Mouse (Mus musculus): Measurements from ENCODE around the gene H2-K1.
"Not testable (repeated sequence)": the region's sequence is repeated elsewhere in the genome, so short reads cannot be mapped to it uniquely, and the experiment has no call there.

Gene H2-K1

DNA sequence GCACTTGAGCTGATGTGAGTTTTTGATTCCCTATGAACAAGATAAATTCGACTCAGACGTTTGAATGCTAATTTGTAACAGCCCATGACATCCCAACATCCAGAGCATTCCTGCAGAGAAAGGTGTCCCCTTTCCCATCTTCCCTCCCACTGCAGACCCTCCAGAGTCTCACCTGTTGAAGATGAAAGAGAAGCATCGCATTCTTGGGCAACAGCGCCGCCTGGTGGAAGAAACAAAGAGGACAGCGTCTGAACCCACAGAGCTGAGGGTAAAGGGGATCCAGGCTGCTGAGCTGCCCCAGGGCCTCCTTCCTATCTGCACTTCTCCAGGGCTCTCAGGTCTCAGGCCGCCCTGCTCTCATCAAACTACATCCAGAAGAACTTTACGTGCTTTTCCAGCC lies 18.0 kb downstream of the H2-K1 start:
- DNase-seq (ENCODE audit: low spot score): not testable (repeated sequence)

- DNase-seq (ENCODE audit: low spot score): peak; percentile 78
These were observed 18.8 kb downstream of the H2-K1 start for GRCm38 (mm10) chr17:33981192-33981909.

DNA sequence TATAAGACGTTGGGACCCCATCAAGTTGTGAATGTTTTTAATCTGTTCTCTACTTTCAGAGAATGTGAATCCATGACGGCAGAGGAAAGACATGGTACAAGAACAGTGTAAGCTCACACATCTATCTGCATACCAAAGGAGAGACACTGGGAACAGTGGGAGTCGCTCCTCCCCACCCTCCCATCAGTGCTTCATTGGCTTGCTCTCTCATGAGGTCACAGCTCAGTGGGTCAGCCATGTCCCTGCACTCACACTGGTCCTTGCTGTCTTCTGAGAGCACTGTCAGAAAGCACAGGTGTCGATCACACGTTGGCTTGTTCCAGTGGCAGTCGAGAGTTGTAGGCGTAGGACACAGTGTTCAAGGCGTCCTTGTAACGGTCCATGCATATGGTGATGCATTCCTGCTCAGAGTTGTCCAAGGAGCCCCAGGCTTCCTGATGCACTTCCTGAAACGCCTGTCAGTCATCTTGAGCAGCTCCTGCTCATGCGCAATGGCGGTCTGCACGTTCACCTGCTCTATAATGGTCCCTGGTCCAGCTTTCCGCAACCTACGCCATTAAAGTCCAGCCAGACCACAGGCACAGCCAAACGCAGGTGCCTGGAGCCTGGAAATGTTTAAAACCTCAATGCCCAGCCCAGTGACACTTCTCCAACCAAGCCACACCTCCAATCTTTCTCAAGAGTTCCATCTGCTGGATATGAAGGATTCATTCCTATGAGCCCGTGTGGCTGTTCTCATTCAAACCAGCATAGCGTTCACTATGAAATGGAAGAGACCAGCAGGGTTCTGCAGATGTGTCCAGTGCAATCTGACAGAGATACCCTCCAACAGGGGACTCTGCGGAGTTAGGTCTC lies 19.7 kb downstream of the H2-K1 start:
- no peak for DNase-seq (ENCODE audit: low spot score)

DNA sequence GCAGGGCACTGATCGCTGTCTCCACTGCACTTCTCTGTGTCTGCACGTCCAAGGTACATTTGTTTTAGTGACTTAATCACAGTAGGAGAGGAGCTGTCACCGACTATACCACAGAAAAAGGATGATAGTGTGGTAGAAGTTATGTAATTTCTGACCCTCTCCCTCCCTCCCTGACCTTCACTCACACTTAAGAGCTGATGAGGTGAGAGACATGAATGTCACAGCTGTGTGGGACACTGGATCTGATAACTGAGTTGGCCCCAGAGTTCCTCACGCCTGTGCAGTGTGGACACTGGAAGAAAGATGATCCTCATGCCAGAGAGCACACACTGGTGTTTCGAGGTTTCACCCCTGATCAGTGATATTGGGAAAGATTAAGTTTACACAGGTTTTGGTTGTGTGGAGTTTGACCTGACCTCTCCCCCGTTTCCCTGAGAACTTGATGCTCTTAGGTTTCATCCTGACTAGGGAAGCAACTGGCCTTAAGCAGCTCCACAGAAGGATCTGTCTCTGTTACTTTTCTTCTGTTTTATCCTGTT lies 20.6 kb downstream of the H2-K1 start:
- DNase-seq (ENCODE audit: low spot score): no peak

GRCm38 (mm10) chr17:33978631-33979031 lies 21.5 kb downstream of the H2-K1 start:
- peak; percentile 49 for DNase-seq (ENCODE audit: low spot score)

- no peak for DNase-seq (ENCODE audit: low spot score)
These were observed 22.1 kb downstream of the H2-K1 start for GRCm38 (mm10) chr17:33977861-33978557.

GRCm38 (mm10) chr17:33973572-33973971 lies 26.6 kb downstream of the H2-K1 start:
- DNase-seq (ENCODE audit: low spot score): no peak

DNA sequence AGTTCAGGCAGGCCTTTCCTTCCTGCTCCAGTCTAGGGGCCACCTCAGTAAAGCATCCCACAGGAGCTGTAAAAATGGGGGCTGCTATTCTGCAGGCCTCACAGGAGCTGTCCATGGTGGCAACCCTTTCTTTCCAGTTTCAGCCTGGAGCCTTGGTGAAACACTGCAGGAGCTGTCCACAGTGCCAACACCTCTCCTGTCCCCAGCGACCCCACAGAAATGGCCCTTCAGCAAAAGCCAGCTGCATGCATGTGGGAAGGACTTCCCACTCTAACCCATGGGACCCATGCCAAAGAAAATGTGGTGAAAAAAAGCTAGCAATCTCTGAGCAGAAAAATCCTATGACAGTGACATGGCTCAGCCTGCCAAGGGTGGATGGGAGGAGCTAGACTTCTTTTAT lies 27.5 kb downstream of the H2-K1 start:
- no peak for DNase-seq (ENCODE audit: low spot score)

GRCm38 (mm10) chr17:33969394-33969793 lies 30.8 kb downstream of the H2-K1 start:
- DNase-seq (ENCODE audit: low spot score): no peak

- DNase-seq (ENCODE audit: low spot score): no peak
These were observed 31.2 kb downstream of the H2-K1 start for GRCm38 (mm10) chr17:33968927-33969326.

GRCm38 (mm10) chr17:33968489-33968888 lies 31.7 kb downstream of the H2-K1 start:
- DNase-seq (ENCODE audit: low spot score): peak; percentile 65

DNA sequence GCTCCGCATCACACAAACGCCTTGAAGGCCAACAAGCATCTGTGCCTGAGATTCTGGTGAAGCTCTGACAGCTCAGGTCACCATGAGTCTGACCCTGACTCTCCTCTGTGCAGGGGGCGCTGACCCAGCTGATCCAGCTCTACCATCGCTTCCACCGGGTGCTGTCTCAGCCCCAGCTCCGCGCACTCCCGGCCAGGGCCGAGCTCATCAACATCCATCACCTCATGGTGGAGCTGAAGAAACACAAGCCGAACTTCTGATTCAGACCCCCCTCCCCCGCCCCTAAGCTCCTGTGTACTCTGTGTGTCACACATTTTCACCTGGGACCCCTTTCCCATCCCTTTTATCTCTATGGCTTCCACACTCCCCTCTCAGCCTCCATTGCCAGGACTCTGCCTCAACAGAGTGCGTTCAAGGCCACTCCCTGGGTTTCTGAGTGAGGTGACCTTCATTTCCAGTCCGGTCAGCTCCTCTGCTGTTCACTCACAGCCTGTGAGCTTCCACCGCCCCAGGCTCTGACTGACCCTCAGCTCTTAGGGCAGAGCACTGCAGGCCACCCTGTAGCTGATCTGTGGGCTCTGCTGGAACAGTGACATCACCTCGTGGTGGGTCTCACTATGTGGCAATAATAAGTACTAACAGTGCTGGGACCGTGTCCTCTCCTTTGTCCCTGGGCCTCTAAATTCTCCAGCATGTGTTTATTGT lies 34.1 kb downstream of the H2-K1 start:
- no peak for DNase-seq (ENCODE audit: low spot score)

DNA sequence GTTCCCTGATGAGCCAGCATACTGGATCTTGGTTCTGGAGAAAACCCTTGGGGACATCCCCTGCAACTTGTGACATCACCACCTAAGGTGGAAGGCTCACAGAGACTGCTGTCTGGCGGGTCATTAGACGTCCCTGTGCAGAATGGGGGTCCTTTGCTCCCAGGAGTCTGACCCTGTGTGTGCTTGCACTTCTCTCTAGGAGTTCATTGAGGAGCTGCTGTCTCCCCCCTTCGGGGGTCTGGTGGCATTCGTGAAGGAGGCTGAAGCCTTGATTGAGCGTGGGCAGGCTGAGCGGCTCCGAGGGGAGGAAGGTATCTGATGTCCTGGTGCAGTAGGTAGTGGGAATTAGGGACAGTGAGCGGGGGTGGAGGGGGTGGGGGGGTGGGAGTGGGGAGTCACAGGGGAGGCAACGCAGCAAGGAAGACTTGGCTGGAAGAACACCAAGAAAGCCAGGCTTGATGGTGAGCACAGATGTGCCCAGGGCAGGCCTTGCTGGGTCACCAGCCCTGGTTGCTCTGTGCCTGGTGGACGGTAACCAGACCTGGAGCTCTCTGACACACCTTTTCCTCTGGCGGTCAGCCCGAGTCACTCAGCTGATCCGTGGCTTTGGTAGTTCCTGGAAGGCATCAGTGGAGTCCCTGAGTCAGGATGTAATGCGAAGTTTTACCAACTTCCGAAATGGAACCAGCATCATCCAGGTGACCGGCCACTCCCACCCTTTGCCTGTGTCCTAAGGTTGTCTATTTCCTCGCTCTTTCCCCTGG lies 34.9 kb downstream of the H2-K1 start:
- no peak for DNase-seq (ENCODE audit: low spot score)

- DNase-seq (ENCODE audit: low spot score): no peak
These were observed 37.3 kb downstream of the H2-K1 start for GRCm38 (mm10) chr17:33962876-33963275.

DNA sequence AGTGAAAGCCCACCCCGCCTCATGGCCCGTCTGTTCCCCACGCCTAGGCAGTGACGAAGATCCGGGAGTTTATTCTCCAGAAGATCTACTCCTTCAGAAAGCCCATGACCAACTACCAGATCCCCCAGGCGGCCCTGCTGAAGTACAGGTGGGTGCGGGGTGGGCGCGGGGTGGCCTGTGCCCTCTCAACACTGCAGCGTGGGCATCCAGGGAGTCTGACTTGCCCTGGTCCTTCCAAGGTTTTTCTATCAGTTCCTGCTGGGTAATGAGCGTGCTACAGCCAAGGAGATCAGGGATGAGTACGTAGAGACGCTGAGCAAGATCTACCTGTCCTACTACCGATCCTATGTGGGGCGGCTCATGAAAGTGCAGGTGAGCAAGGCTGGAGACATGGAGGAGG lies 40.2 kb downstream of the H2-K1 start:
- DNase-seq (ENCODE audit: low spot score): no peak

DNA sequence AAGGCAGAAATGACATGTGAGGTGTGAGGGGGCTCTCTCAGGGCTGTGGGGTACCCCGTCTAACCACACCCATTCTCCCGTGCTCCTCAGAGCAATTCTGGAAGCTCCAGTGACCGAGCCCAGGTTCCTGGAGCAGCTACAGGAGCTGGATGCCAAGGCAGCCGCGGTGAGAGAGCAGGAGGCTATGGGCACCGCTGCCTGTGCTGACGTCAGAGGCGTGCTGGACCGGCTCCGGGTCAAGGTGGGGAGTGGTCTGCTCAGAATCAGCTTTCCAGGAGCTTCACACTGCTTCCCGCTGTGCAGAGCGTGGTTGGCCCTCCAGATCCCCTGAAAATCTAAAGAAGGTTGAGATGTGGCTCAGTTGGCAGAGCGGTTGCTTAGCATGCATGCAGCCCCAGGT lies 41.0 kb downstream of the H2-K1 start:
- peak; percentile 14 for DNase-seq (ENCODE audit: low spot score)

DNA sequence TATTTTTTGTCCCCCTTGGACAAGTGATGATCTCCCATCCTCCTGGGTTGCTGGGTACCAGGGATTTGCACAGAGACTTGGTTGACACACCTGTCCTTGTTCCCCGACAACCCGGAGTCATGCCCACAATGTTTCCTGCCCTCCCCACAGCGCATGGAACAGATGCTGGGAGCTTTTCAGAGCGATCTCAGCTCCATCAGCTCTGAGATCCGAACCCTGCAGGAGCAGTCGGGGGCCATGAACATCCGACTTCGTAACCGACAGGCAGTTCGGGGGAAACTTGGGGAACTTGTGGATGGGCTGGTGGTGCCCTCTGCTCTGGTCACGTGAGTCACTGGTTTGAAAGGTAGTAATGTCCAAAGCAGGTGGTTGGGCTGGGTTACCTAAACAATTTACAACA lies 41.7 kb downstream of the H2-K1 start:
- DNase-seq (ENCODE audit: low spot score): no peak

GRCm38 (mm10) chr17:33957493-33957892 lies 42.7 kb downstream of the H2-K1 start:
- no peak for DNase-seq (ENCODE audit: low spot score)

- no peak for DNase-seq (ENCODE audit: low spot score)
These were observed 43.8 kb downstream of the H2-K1 start for GRCm38 (mm10) chr17:33956336-33956735.

DNA sequence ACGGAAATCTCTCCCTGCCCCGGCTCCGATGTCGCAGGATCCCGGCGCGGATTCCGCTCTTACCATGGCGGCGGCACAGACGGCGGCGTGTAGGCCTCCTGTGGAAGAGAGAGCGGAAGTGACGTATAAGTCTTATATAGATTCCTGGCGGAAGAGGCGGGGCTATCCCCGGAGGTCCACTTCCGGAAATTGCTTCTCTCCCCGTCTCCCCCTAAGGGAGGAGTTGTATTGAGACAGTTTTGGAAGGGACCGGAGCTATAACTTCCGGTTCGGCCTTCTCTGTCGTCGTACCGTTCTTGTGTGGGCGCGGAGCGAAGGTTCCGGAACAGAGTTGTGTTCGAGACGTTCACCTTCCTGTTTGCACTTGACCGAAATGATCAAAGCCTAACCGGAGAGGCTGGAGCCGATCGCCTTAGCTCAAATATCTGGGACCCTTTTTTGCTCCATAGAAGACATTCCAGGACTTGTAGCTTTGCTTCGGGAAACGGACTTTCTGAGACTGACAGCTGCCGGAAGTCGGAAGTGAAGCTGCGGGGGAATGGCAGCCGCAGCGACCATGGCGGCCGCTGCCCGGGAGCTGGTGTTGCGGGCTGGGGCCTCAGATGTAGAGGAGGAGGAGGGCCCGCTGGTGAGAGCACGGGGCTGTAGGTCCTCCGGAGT lies 44.5 kb downstream of the H2-K1 start, which contains the start of the genes Vps52 and Rps18:
Gene Vps52 (plus strand): TSS at position 258 of the 660 bp plus-strand sequence.
Gene Rps18 (minus strand): TSS at position 447 of the 660 bp plus-strand sequence.
- peak; percentile 90 for DNase-seq (ENCODE audit: low spot score)
